Mouse (Mus musculus): Measurements from ENCODE around the gene Rab14. TPM values are rescaled to one million over a fixed set of nuclear protein-coding genes. Genes with fewer than 3 reads are reported as not detected.

Gene Rab14
- polyA plus RNA-seq, 1 experiment from 2014 or later, result 208 TPM

DNA sequence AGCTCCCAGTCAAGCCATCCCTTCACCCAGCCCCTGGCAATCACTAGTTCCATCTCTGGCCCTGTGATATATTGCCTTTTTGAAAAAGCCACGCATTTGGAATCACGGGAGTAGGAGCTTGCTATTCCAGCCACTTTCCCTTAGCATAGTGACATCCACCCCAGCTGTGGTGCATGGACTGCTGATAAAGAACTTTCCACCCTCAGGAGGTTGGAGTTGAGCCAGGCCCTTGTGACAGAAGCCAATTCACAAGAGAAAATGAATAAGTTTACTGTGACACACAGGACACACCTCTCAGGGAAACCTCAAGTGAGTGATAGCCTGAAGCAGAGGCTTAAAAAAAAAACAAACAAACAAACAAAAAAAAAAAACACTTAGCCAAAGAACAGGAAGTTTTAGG is 31.0 kb upstream of the Rab14 start:
- no peak for TF ChIP-seq EP300 (IDR thresholded peaks at IDR 0.05; ENCODE audit: low read depth)
- no peak for TF ChIP-seq CTCF (IDR thresholded peaks at IDR 0.05; ENCODE audit: low read depth)
- Histone ChIP-seq H3K4me2 (ENCODE audit: low read depth, low read length) (no peak overlapping the region), H3K9ac (replicated peaks) (no peak overlapping the region), H3K4me1 (ENCODE audit: insufficient read depth) (peaks cover 9% of the 10 kb centered on the region), H3K27me3 (ENCODE audit: insufficient read depth, low read length) (no peaks in the 10 kb centered on the region), H3K36me3 (replicated peaks; ENCODE audit: insufficient read depth, low read length) (no peaks in the 10 kb centered on the region), H3K4me3 (ENCODE audit: low read depth, low read length) (no peak overlapping the region), H3K27ac (ENCODE audit: low read depth) (no peak overlapping the region), H3K9me3 (ENCODE audit: low read length) (no peaks in the 10 kb centered on the region)
- DNase-seq (no peak), ATAC-seq (no peak)
- WGBS (ENCODE audit: insufficient replicate concordance), result 47% methylated on average over 2 of the region's 2 CpGs

DNA sequence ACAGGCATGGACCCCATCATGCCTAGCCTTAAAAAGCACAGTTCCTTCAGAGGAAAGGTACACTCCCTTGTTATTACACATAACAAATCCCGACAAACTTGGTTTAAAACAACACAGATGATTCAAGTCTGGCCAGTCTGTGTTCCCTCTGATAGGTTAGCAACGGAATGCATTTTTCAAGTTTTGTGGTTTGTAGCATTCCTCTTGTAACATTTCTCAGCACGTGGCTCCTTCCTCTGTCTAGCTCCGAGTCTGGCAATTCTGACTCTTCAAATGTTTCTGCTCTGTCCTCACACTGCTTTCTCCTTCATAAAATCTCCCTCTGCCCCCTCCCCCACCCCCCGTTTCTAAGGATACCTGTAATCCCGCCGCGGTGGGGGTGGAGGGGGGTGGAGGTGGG is 29.3 kb upstream of the Rab14 start:
- no peak for DNase-seq
- H3K9me3 ChIP-seq (ENCODE audit: low read length), result no peaks in the 10 kb centered on the region
- no peaks in the 10 kb centered on the region for H3K36me3 ChIP-seq (replicated peaks; ENCODE audit: insufficient read depth, low read length)
- no peak overlapping the region for H3K27ac ChIP-seq (ENCODE audit: low read depth)
- H3K4me2 ChIP-seq (ENCODE audit: low read depth, low read length), result no peak overlapping the region
- ATAC-seq, result no peak
- TF ChIP-seq CTCF (IDR thresholded peaks at IDR 0.05; ENCODE audit: low read depth) (no peak), EP300 (IDR thresholded peaks at IDR 0.05; ENCODE audit: low read depth) (no peak)
- H3K9ac ChIP-seq (replicated peaks), result no peak overlapping the region
- no peaks in the 10 kb centered on the region for H3K27me3 ChIP-seq (ENCODE audit: insufficient read depth, low read length)
- no peak overlapping the region for H3K4me3 ChIP-seq (ENCODE audit: low read depth, low read length)
- H3K4me1 ChIP-seq (ENCODE audit: insufficient read depth), result peaks cover 9% of the 10 kb centered on the region
- WGBS (ENCODE audit: insufficient replicate concordance), result 15% methylated on average over 8 of the region's 8 CpGs

DNA sequence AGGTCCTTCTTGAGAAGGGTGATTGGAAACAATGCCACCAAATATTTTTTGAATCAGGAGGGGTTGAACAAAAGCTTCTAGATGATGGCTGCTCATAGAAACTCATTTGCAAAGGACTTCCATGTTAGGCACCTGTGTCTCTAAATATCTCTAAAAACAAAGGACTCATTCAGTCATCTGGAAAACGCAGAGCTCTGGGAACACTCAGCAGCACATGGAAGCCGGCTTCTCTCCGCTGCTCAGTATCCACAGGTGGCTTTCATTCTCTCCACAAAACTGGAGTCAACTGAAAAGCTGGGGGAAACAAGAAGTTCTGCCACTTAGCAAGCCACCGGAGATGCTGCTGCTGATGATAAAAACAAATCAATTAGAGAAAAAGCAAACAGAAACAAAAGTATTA is 27.2 kb upstream of the Rab14 start:
- no peak for TF ChIP-seq EP300 (IDR thresholded peaks at IDR 0.05; ENCODE audit: low read depth)
- TF ChIP-seq CTCF (IDR thresholded peaks at IDR 0.05; ENCODE audit: low read depth), result no peak
- no peak for ATAC-seq

GRCm38 (mm10) chr2:35224285-35224684 is 23.4 kb upstream of the Rab14 start:
- Histone ChIP-seq H3K9ac (replicated peaks) (no peak overlapping the region), H3K9me3 (ENCODE audit: low read length) (no peaks in the 10 kb centered on the region), H3K4me1 (ENCODE audit: insufficient read depth) (no peaks in the 10 kb centered on the region), H3K4me3 (ENCODE audit: low read depth, low read length) (no peak overlapping the region), H3K27me3 (ENCODE audit: insufficient read depth, low read length) (no peaks in the 10 kb centered on the region), H3K4me2 (ENCODE audit: low read depth, low read length) (no peak overlapping the region), H3K27ac (ENCODE audit: low read depth) (no peak overlapping the region), H3K36me3 (replicated peaks; ENCODE audit: insufficient read depth, low read length) (no peaks in the 10 kb centered on the region)
- WGBS (ENCODE audit: insufficient replicate concordance), result 79% methylated on average over 15 of the region's 15 CpGs
- no peak for DNase-seq
- TF ChIP-seq EP300 (IDR thresholded peaks at IDR 0.05; ENCODE audit: low read depth), result no peak
- no peak for TF ChIP-seq CTCF (IDR thresholded peaks at IDR 0.05; ENCODE audit: low read depth)
- ATAC-seq, result no peak

More for the DNA sequence above, 27.2 kb upstream of the Rab14 start:
- no peak overlapping the region for H3K27ac ChIP-seq (ENCODE audit: low read depth)
- no peak for DNase-seq
- WGBS (ENCODE audit: insufficient replicate concordance), result 72% methylated on average over 4 of the region's 4 CpGs
- no peak overlapping the region for H3K9ac ChIP-seq (replicated peaks)
- H3K27me3 ChIP-seq (ENCODE audit: insufficient read depth, low read length), result no peaks in the 10 kb centered on the region
- H3K9me3 ChIP-seq (ENCODE audit: low read length), result no peaks in the 10 kb centered on the region
- H3K36me3 ChIP-seq (replicated peaks; ENCODE audit: insufficient read depth, low read length), result no peaks in the 10 kb centered on the region
- H3K4me3 ChIP-seq (ENCODE audit: low read depth, low read length), result no peak overlapping the region
- H3K4me1 ChIP-seq (ENCODE audit: insufficient read depth), result peaks cover 4% of the 10 kb centered on the region
- no peak overlapping the region for H3K4me2 ChIP-seq (ENCODE audit: low read depth, low read length)

- no peak for DNase-seq
- no peaks in the 10 kb centered on the region for H3K9me3 ChIP-seq (ENCODE audit: low read length)
- 57% methylated on average over 6 of the region's 6 CpGs for WGBS (ENCODE audit: insufficient replicate concordance)
- H3K4me1 ChIP-seq (ENCODE audit: insufficient read depth), result no peaks in the 10 kb centered on the region
- H3K4me2 ChIP-seq (ENCODE audit: low read depth, low read length), result no peak overlapping the region
- no peaks in the 10 kb centered on the region for H3K27me3 ChIP-seq (ENCODE audit: insufficient read depth, low read length)
- H3K4me3 ChIP-seq (ENCODE audit: low read depth, low read length), result no peak overlapping the region
- TF ChIP-seq CTCF (IDR thresholded peaks at IDR 0.05; ENCODE audit: low read depth) (no peak), EP300 (IDR thresholded peaks at IDR 0.05; ENCODE audit: low read depth) (no peak)
- no peak overlapping the region for H3K27ac ChIP-seq (ENCODE audit: low read depth)
- no peak overlapping the region for H3K9ac ChIP-seq (replicated peaks)
- ATAC-seq, result no peak
- no peaks in the 10 kb centered on the region for H3K36me3 ChIP-seq (replicated peaks; ENCODE audit: insufficient read depth, low read length)
These were observed 22.0 kb upstream of the Rab14 start for GRCm38 (mm10) chr2:35222822-35223391.

DNA sequence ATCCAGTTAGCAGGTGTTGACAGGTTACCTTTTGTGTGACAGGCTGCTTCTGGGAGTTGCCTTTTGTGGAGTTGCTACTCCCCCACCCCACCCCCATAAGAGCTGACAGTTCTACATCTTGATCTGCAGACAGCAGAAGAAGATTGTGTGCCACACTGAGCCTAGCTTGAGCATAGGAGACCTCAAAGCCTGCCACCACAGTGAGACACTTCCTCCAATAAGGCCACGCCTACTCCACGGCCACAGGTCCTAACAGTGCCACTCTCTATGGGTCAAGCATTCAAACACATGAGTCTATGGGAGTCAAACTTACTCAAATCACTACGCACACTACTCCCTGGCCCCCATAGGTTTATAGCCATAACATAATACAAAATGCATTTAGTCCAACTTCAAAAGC is 17.8 kb upstream of the Rab14 start:
- no peak overlapping the region for H3K4me3 ChIP-seq (ENCODE audit: low read depth, low read length)
- no peak for TF ChIP-seq CTCF (IDR thresholded peaks at IDR 0.05; ENCODE audit: low read depth)
- TF ChIP-seq EP300 (IDR thresholded peaks at IDR 0.05; ENCODE audit: low read depth), result no peak
- WGBS (ENCODE audit: insufficient replicate concordance), result 77% methylated on average over 3 of the region's 3 CpGs
- no peaks in the 10 kb centered on the region for H3K4me1 ChIP-seq (ENCODE audit: insufficient read depth)
- H3K27me3 ChIP-seq (ENCODE audit: insufficient read depth, low read length), result no peaks in the 10 kb centered on the region
- DNase-seq (no peak), ATAC-seq (no peak)
- H3K9ac ChIP-seq (replicated peaks), result no peak overlapping the region
- no peaks in the 10 kb centered on the region for H3K9me3 ChIP-seq (ENCODE audit: low read length)
- no peaks in the 10 kb centered on the region for H3K36me3 ChIP-seq (replicated peaks; ENCODE audit: insufficient read depth, low read length)
- H3K4me2 ChIP-seq (ENCODE audit: low read depth, low read length), result no peak overlapping the region
- H3K27ac ChIP-seq (ENCODE audit: low read depth), result no peak overlapping the region

- Histone ChIP-seq H3K27ac (ENCODE audit: low read depth) (no peak overlapping the region), H3K9me3 (ENCODE audit: low read length) (no peaks in the 10 kb centered on the region), H3K36me3 (replicated peaks; ENCODE audit: insufficient read depth, low read length) (no peaks in the 10 kb centered on the region), H3K27me3 (ENCODE audit: insufficient read depth, low read length) (no peaks in the 10 kb centered on the region), H3K4me1 (ENCODE audit: insufficient read depth) (0 out of 2 replicates have a peak, but pooled peaks cover 3% of the 10 kb centered on the region), H3K4me2 (ENCODE audit: low read depth, low read length) (no peak overlapping the region), H3K9ac (replicated peaks) (no peak overlapping the region), H3K4me3 (ENCODE audit: low read depth, low read length) (no peak overlapping the region)
- DNase-seq, result no peak
- no peak for TF ChIP-seq EP300 (IDR thresholded peaks at IDR 0.05; ENCODE audit: low read depth)
- TF ChIP-seq CTCF (IDR thresholded peaks at IDR 0.05; ENCODE audit: low read depth), result no peak
- 63% methylated on average over 2 of the region's 2 CpGs for WGBS (ENCODE audit: insufficient replicate concordance)
- ATAC-seq, result no peak
These were observed 15.8 kb upstream of the Rab14 start for GRCm38 (mm10) chr2:35216701-35217100.

All from liver, postnatal 0 days (tissue).